Mouse (Mus musculus) kidney, postnatal 0 days (tissue): ENCODE measurements around the gene Gna11. TPM values are rescaled to one million over a fixed set of nuclear protein-coding genes. Genes with fewer than 3 reads are reported as not detected.

Source experiments
- ATAC-seq: fragments of 200-750 bp; cut with Nextera tagmentation; replicated peaks from 2 replicates; pipeline ENCODE4 v1.8.0; 2017; ENCODE audit warnings: low read depth, moderate number of reproducible peaks, moderate TSS enrichment, moderate library complexity; ENCODE audit not compliant: low FRiP score
- DNase-seq: peaks from one replicate; pipeline ENCODE4 v3.0.0-alpha.2; 2016; ENCODE audit warnings: low spot score
- H3K27ac ChIP-seq: fragments of 300-500 bp; sonication (generic); 2 replicates; pipeline ENCODE4 v1.5.1; 2014; ENCODE audit warnings: mild to moderate bottlenecking
- H3K27me3 ChIP-seq: fragments of 300-500 bp; sonication (generic); 2 replicates; pipeline ENCODE4 v1.6.1; 2014; ENCODE audit warnings: low read length, mixed read lengths; ENCODE audit not compliant: insufficient read depth
- H3K36me3 ChIP-seq: fragments of 300-500 bp; sonication (generic); 2 replicates; pipeline ENCODE4 v1.6.1; 2014; ENCODE audit warnings: low read length, mixed read lengths; ENCODE audit not compliant: insufficient read depth
- H3K4me1 ChIP-seq: fragments of 300-500 bp; sonication (generic); replicated peaks from 2 replicates; pipeline ENCODE4 v1.6.1; 2014; ENCODE audit warnings: antibody characterized with exemption, low read length, mixed read lengths; ENCODE audit not compliant: insufficient read depth
- H3K4me2 ChIP-seq: fragments of 300-500 bp; sonication (generic); 2 replicates; pipeline ENCODE4 v1.6.1; 2014; ENCODE audit warnings: mild to moderate bottlenecking, low read length, moderate library complexity, mixed read lengths
- H3K4me3 ChIP-seq: fragments of 300-500 bp; sonication (generic); replicated peaks from 2 replicates; pipeline ENCODE4 v1.5.1; 2014; ENCODE audit warnings: low read depth, low read length
- H3K9ac ChIP-seq: fragments of 300-500 bp; sonication (generic); 2 replicates; pipeline ENCODE4 v1.6.1; 2014; ENCODE audit warnings: low read depth, low read length
- H3K9me3 ChIP-seq: fragments of 300-500 bp; sonication (generic); replicated peaks from 2 replicates; pipeline ENCODE4 v1.6.1; 2016; ENCODE audit warnings: low read length, inconsistent platforms, mixed read lengths
- CTCF ChIP-seq: IDR thresholded peaks from 2 replicates; pipeline ENCODE4 v1.5.1; 2016; ENCODE audit warnings: antibody characterized with exemption, low read depth, mild to moderate bottlenecking, moderate library complexity
- WGBS: fragments of 180-500 bp; shearing (Covaris S2); extraction: QIAGEN DNeasy Blood & Tissue Kit; methylation state at CpG from one replicate; pipeline ENCODE4 v1.1.7; 2014; 5-methylcytosine and 5-hydroxymethylcytosine counted together
- polyA plus RNA-seq: library from polyadenylated mRNA; unstranded; fragments of >200 nt; fragmentation: Nextera tagmentation; extraction: Ambion mirVana; gene quantifications from 2 replicates; pipeline ENCODE4 v1.2.1, GENCODE M21; 2015

Gna11 gene
- polyA plus RNA-seq, 1 experiment from 2014 or later, result 69.5 TPM

GRCm38 (mm10) chr10:81562411-81562810 lies 17.4 kb upstream of the Gna11 start:
- Histone ChIP-seq H3K36me3 (peaks cover 23% of the 10 kb centered on the region; the same call in 1 of the 2 replicates), H3K4me1 (peaks cover 23% of the 10 kb centered on the region), H3K4me3 (no peak overlapping the region), H3K27ac (no peak overlapping the region), H3K9ac (no peak overlapping the region), H3K27me3 (no peaks in the 10 kb centered on the region), H3K4me2 (peak overlapping the region; percentile 1; the same call in 1 of the 2 replicates), H3K9me3 (no peaks in the 10 kb centered on the region)
- WGBS, result 68% methylated on average over 6 of the region's 6 CpGs
- ATAC-seq (no peak), DNase-seq (no peak)
- no peak for TF ChIP-seq CTCF

DNA sequence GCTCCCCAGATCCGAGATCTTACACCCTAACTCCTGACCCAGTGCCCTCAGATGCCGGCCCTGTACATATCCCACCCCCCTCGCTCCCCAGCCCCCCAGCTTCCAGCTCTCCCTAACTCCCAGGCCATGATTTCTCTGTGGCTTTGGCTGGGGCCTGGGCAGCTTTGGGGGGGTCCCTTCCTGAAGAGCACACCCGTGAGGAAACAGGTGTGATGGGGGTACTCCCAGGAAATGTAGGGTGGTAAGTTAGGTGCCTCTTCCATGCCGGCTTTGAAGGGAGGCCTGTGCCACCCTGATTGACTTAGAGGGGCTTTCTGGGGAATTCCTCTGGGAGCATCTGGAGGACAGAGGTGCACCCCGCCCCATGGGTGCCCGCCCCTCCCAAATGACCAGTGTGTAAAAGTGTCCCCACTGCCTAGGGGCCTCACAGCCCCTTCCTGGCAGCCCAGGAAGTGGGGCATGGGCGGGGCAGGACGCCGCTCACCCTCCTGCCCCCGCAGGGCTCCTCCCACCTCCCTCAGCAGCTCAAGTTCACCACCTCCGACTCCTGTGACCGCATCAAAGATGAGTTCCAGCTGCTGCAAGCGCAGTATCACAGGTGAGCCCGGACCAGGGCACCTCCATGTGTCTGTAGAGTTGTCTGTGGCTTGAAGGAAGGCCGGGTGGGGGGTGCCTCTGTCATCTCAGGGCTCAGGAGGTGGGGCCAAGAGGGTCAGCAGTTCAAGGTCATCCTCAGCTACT lies 15.9 kb upstream of the Gna11 start:
- Histone ChIP-seq H3K36me3 (peaks cover 14% of the 10 kb centered on the region; the same call in 1 of the 2 replicates), H3K4me2 (peak overlapping the region; percentile 82), H3K9me3 (no peaks in the 10 kb centered on the region), H3K27me3 (no peaks in the 10 kb centered on the region), H3K4me3 (peak overlapping the region; percentile 89), H3K27ac (peak overlapping the region; percentile 96), H3K4me1 (peaks cover 23% of the 10 kb centered on the region), H3K9ac (peak overlapping the region; percentile 99)
- DNase-seq (peak; percentile 67), ATAC-seq (peak; percentile 14)
- TF ChIP-seq CTCF, result no peak
- WGBS, result 8% methylated on average over 16 of the region's 16 CpGs

DNA sequence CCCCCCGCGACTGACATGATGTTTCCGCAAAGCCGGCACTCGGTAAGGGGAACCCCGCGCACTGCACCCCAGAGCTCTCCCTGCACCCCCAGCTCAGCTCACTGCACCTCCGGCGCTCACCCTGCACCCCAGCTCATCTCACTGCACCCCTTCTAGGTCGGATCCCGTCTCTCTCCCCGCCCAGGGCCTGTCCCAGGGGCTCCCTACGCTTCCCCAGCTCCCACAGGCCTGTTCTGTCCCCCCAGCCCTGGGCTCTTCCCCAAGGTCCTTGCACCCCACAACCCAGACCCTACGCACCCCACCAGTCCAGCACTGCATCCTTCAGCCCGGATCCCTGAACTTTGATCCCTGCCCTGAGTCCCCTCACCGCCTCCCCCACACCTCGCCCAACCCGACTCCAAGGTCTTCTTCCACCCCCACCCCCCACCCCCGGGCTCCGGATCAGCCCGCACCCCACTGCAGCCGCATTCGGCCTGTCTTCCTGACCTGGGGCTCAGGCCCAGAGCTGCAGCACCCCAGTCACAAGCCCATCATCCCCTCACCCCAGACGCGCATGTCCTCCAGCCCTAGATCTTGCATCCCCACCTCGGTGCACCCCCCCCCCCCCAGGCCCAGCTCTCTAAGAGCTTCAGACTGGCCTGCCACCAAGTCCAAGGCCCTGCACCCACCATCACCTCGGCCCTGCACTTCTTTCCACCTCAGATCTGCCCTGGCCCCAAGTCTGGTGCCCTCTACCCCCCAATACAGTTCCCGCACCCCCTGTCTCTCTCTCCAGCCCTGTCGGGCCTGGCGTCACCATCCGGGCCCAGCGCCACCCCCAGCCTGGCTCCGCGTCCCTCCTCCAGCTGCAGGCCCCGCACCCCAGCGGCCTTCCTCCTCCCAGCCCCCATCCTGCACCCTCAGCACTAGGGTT lies 14.9 kb upstream of the Gna11 start:
- no peaks in the 10 kb centered on the region for H3K9me3 ChIP-seq
- WGBS, result under 1% methylated on average over 31 of the region's 36 CpGs
- H3K4me2 ChIP-seq, result peak overlapping the region; percentile 82
- ATAC-seq (peak; percentile 26), DNase-seq (peak; percentile 47)
- H3K4me3 ChIP-seq, result peak overlapping the region; percentile 89
- H3K9ac ChIP-seq, result peak overlapping the region; percentile 99
- H3K27ac ChIP-seq, result peak overlapping the region; percentile 96
- no peaks in the 10 kb centered on the region for H3K27me3 ChIP-seq
- peaks cover 23% of the 10 kb centered on the region for H3K4me1 ChIP-seq
- TF ChIP-seq CTCF, result no peak
- peaks cover 4% of the 10 kb centered on the region; the same call in 1 of the 2 replicates for H3K36me3 ChIP-seq

- no peaks in the 10 kb centered on the region for H3K9me3 ChIP-seq
- peak within 1 kb of the TSS; percentile 89 for H3K4me3 ChIP-seq
- no peak for TF ChIP-seq CTCF
- 0 out of 2 replicates have a peak, but pooled peaks cover 4% of the 10 kb centered on the region for H3K36me3 ChIP-seq
- DNase-seq, result peak; percentile 40
- 2% methylated on average over 22 of the region's 53 CpGs for WGBS
- peak; percentile 29; the same call in 1 of the 2 replicates for ATAC-seq
- peak within 1 kb of the TSS; percentile 96 for H3K27ac ChIP-seq
- peak within 1 kb of the TSS; percentile 99 for H3K9ac ChIP-seq
- no peaks in the 10 kb centered on the region for H3K27me3 ChIP-seq
- H3K4me1 ChIP-seq, result peaks cover 20% of the 10 kb centered on the region
- H3K4me2 ChIP-seq, result peak within 1 kb of the TSS; percentile 82
These were observed 14.2 kb upstream of the Gna11 start, which contains the start of gene Aes for GRCm38 (mm10) chr10:81559163-81559626. Gene Aes (plus strand): TSS chr10:81559488.

DNA sequence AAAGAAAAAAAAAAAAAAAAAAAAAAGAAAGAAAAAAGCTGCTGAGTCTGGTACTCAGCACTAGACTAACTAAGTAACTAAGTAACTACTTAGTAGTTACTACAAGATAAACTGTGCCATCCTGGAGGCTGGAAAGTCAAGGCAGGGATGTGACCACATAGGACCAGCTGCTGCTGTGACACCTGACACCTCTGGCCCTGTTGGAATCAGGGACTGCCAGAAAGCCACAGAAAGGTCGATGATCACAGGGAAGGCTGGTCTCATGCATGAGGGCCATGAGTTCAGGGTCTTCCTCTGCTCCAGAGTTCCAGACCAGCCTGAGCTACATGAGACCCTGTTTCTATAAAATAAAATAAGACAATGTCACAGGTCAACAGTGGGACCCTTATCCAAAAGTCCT lies 12.5 kb upstream of the Gna11 start:
- TF ChIP-seq CTCF, result no peak
- no peak for ATAC-seq
- no peak overlapping the region for H3K4me2 ChIP-seq
- H3K9me3 ChIP-seq, result no peaks in the 10 kb centered on the region
- no peak for DNase-seq
- WGBS, result 19% methylated on average over 1 of the region's 1 CpGs
- H3K27ac ChIP-seq, result no peak overlapping the region
- no peaks in the 10 kb centered on the region for H3K27me3 ChIP-seq
- H3K4me3 ChIP-seq, result no peak overlapping the region
- H3K9ac ChIP-seq, result no peak overlapping the region
- 0 out of 2 replicates have a peak, but pooled peaks cover 3% of the 10 kb centered on the region for H3K36me3 ChIP-seq
- 0 out of 2 replicates have a peak, but pooled peaks cover 8% of the 10 kb centered on the region for H3K4me1 ChIP-seq

DNA sequence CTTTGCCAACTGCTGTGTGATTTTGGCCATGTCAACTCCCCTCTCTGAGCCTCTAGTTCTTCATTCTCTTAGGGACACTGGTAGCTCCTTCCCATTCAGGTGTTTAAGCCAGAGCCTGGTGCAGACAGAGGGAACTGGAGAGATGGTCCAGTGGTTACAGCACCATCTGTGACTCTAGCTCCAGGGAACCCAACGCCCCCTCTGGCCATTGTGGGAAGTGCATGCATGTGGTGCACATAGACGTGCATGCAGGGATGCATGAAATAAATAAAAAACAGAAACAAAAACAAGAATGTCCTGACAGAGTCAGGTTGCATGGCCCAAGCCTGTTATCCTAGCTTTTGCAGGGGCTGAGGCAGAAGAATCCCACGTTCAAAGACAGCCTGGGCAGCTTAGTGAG lies 11.3 kb upstream of the Gna11 start:
- H3K9me3 ChIP-seq, result no peaks in the 10 kb centered on the region
- TF ChIP-seq CTCF, result peak; percentile 49
- H3K36me3 ChIP-seq, result no peaks in the 10 kb centered on the region
- H3K9ac ChIP-seq, result no peak overlapping the region
- DNase-seq (no peak), ATAC-seq (no peak)
- H3K4me2 ChIP-seq, result no peak overlapping the region
- H3K27me3 ChIP-seq, result no peaks in the 10 kb centered on the region
- H3K4me3 ChIP-seq, result no peak overlapping the region
- no peak overlapping the region for H3K27ac ChIP-seq
- 0 out of 2 replicates have a peak, but pooled peaks cover 4% of the 10 kb centered on the region for H3K4me1 ChIP-seq
- 65% methylated on average over 3 of the region's 3 CpGs for WGBS
